Mouse (Mus musculus) cerebellum, adult 2 months (tissue): ENCODE results near the gene Hmgcl.

Experiments used
- CTCF ChIP-seq: fragments of 200-500 bp; IDR thresholded peaks from 2 replicates; pipeline ENCODE4 v1.5.1; 2011; ENCODE audit warnings: low read depth, mild to moderate bottlenecking, control low read depth, low read length, moderate library complexity, borderline replicate concordance; ENCODE audit not compliant: insufficient read depth
- POLR2A ChIP-seq: fragments of 200-500 bp; IDR thresholded peaks from 2 replicates; pipeline ENCODE4 v1.6.1; 2011; ENCODE audit warnings: low read length, control low read depth, borderline replicate concordance; ENCODE audit not compliant: insufficient read depth

DNA sequence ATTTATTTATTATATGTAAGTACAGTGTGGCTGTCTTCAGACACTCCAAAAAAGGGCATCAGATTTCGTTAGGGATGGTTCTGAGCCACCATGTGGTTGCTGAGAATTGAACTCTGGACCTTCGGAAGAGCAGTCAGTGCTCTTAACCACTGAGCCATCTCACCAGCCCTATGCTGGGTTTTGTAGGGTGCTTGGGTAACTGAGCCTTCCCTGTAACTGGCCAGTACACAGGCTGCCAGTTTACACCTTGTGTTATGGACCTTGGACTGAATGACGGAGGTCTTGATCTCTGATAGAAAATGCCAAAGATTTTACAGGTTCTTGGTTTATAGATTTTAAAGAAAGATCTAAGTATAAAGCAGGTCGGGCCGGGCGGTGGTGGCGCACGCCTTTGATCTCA lies 16.0 kb upstream of the Hmgcl start:
- TF ChIP-seq CTCF = no peak
- TF ChIP-seq POLR2A = no peak
